Mouse (Mus musculus) brown adipose tissue, adult 24 weeks (tissue): ENCODE measurements around the gene Fras1. TPM values are rescaled to one million over a fixed set of nuclear protein-coding genes. Genes with fewer than 3 reads are reported as not detected.

Source experiments
- H3K27ac ChIP-seq: fragments of 200-500 bp; replicated peaks from 2 replicates; pipeline ENCODE4 v1.5.1; 2012; ENCODE audit warnings: low read depth, mild to moderate bottlenecking, low read length
- H3K4me1 ChIP-seq: fragments of 200-500 bp; 2 replicates; pipeline ENCODE4 v1.6.1; 2012; ENCODE audit warnings: low read length, mixed read lengths; ENCODE audit not compliant: control insufficient read depth, insufficient read depth, insufficient read length
- H3K4me3 ChIP-seq: fragments of 200-500 bp; 2 replicates; pipeline ENCODE4 v1.5.1; 2012; ENCODE audit warnings: low read depth, mild to moderate bottlenecking, low read length, moderate library complexity; ENCODE audit not compliant: insufficient read depth
- polyA plus RNA-seq: library from polyadenylated mRNA; stranded (reverse); fragments of >200 nt; gene quantifications from 2 replicates; pipeline ENCODE4 v1.2.4, GENCODE M21; 2012; ENCODE audit not compliant: missing spikeins, insufficient read depth, insufficient read length

The Fras1 gene
- polyA plus RNA-seq, 1 experiment, result 0.08 TPM

- Histone ChIP-seq H3K4me1 (no peaks in the 10 kb centered on the region), H3K27ac (no peak overlapping the region), H3K4me3 (no peak overlapping the region)
These were observed 14.6 kb downstream of the Fras1 start for GRCm38 (mm10) chr5:96388306-96388705.

DNA sequence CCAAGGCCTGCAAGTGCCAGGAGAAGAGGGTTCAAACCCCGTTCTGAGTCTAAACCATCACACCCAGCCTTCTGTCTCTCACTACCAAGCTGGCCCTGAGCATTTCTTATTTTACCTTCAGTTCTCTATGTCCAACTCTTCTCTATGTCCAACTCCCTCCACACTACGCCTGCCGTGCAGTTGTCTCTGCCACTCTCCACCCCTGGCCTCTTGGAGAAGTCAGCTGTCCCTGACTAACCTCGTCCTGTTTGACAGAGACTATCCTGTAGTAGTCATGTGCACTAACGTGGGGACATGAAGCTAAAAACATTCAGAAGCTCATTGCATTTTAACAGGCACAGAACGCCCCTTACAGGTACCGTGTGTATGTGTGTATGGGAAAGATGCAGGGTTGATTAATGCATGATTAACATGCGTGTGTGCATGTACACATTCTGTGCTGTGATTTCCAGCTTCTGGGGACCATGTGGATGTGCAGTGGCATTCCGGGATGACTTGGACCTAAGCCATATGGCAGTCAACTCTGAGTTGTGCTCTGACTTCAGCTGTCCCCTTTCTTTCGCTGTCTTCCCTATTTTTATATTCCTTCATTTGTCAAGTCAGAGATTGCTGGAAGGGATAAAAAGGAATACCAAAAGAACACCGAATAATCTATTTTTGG lies 16.3 kb downstream of the Fras1 start:
- Histone ChIP-seq H3K4me1 (no peaks in the 10 kb centered on the region), H3K27ac (no peak overlapping the region), H3K4me3 (no peak overlapping the region)

- H3K4me3 ChIP-seq, result no peak overlapping the region
- H3K4me1 ChIP-seq, result no peaks in the 10 kb centered on the region
- H3K27ac ChIP-seq, result no peak overlapping the region
These were observed 17.3 kb downstream of the Fras1 start for GRCm38 (mm10) chr5:96391086-96391485.

DNA sequence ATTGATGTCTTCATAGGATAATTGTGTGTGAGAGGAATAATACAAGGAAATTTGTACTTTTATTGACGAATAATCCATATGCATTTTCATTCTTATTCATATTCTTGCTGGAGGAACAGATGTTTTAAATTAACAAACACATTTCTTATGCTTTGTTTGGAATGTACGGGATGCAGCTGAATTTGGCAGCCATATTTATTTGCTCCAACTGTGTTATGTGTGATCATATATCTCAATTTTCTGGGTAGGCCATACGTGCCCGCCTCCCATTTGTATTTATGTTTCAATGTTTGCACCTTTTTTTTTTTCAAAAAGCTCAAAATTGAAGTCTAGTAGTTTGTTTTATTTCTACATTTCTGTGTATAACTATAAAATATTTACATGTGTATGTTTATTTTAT lies 21.2 kb downstream of the Fras1 start:
- Histone ChIP-seq H3K4me1 (no peaks in the 10 kb centered on the region), H3K4me3 (no peak overlapping the region), H3K27ac (no peak overlapping the region)

DNA sequence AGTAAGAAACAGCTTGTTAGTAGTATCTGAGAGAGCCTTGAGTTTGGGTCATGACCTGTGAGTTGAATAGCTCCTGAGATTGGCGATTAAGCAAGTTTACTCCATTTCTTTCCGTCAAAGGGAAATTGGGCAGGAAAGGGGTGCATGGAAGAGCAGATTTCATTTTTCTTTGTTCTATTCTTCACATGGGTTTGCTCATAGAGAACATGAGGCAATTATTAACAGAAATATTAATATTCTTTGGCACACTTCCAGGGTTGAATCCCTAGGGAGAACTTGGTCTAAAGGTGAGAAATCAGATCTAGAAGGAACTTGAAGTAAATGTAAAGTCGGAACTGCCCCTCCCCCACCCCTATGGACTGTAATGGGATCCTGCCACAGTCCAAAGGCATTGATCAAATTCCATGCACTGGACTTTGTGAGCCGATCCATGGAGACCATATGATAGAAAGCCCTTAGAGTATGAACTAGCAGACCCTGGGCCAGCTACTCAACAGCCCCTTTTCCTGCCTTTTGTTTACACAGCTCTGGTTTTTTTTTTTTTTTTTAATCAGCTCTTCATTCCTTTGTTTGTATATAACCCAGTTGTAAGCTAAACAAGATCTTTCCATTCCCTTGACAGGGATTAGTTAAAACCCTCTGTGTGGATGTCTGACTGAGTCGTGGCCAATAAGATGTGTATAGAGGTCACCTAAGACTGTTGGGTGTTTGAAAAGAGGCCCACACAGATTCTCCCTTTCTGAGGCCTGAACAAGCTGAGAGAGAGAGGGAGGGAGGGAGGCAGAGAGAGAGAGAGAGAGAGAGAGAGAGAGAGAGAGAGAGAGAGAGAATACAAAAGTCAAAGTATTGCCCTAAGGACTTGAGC lies 22.3 kb downstream of the Fras1 start:
- no peak overlapping the region for H3K27ac ChIP-seq
- H3K4me3 ChIP-seq, result no peak overlapping the region
- no peaks in the 10 kb centered on the region for H3K4me1 ChIP-seq

DNA sequence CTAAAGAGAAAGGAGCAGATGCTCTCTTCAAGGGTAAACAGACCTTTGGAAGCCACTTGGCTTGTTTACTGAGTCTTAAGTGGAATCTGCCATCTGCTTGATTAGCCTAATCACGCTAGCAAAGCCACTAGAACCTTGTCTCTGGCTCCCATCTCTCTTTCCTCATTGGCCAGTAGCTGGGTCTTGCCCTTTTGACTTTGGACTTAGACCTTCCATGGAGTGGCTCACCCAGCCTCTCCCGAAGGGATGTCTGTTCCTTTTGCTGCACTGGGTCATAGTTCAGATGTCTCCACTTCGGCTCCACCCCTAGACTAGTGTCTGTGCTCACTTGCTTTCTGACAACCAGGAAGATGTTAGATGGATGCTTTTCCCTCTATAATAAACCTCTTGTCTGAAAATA lies 28.8 kb downstream of the Fras1 start:
- 0 out of 2 replicates have a peak overlapping the region, but pooled peaks have one; percentile 16 for H3K27ac ChIP-seq
- H3K4me3 ChIP-seq, result no peak overlapping the region
- H3K4me1 ChIP-seq, result no peaks in the 10 kb centered on the region

DNA sequence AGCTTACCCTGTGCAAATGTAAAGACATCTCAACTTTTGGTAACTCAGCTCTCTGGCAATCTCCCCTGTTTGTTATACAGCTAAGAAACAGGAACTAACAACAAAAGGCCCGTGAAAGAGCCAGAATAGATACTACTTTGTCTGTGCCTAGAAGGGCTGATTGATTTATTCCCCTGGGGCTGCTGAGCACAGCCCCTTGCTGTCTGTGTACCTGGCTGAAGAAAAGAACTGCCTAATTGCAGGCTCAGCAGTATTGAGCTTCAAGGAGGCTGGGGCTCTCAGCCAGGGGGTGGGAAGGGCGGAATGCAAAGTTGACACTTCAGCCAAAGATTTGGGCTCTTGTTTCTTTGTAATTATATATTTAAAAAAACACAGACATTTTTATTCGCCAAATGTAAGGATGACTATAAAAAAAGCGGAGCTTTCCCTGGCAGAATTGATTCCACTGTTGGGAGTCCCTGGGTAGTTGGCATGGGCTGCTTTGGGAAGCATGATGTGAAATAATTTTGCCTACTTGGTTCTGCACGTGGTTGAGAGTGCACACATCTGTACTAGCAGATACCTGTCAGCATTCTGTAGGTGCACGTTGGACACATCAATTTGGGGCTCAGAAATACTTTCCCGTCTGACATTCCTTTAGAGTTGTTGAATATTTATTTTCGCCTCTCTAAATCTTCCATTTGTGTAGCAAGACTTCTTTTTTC lies 31.5 kb downstream of the Fras1 start:
- no peak overlapping the region for H3K4me3 ChIP-seq
- no peak overlapping the region for H3K27ac ChIP-seq
- H3K4me1 ChIP-seq, result no peaks in the 10 kb centered on the region

DNA sequence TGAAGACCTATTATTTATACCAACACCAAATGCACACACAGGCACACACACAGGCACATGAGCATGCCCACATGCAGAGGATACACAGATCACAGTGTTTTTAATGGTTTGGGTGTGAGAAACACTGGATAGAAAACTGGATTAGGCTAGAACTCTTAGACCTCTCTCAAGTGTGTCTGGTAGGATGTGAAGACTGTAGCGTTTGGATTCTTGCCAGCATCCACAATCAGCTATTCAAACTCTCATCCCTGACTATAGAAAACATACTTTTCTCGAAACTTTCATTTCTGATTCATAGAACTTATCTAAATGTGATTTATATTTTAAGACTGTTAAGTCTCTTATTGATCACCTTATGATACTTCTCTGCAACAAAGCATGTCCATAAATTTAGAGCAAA lies 34.5 kb downstream of the Fras1 start:
- no peak overlapping the region for H3K27ac ChIP-seq
- no peaks in the 10 kb centered on the region for H3K4me1 ChIP-seq

DNA sequence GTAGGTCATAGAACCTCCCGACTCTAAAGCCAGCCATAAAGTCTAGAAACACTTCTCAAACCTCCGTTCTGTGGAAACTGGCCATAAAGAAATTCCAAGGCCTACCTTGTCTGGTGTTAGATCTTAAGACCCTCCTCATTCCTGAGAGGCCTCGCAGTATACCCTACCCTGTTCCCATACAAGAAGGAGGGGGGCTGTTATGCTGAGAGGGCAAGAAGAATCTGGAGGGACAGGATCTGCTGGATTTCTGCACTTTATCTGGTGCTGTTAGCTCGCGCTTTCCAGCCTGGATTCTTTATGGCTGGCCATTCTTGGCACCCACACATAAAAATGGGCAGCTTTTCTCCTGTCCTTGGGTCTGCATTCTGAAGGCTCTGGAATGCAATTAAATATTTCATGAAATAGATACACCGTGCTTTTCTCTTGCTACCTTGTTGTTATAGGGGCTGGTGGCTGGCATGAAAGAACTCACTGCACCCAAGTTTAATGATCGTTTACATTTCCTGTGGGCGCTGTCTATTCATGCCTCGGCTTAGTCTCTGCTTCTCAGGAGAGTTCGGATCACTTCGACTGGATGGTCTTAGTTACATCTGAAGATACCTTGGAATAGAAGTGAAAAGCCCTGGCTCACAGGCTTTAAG lies 39.1 kb downstream of the Fras1 start:
- Histone ChIP-seq H3K4me3 (no peak overlapping the region), H3K4me1 (no peaks in the 10 kb centered on the region), H3K27ac (no peak overlapping the region)

More for the DNA sequence above, 34.5 kb downstream of the Fras1 start:
- H3K4me3 ChIP-seq, result no peak overlapping the region

- no peak overlapping the region for H3K27ac ChIP-seq
- no peak overlapping the region for H3K4me3 ChIP-seq
- H3K4me1 ChIP-seq, result no peaks in the 10 kb centered on the region
These were observed 43.4 kb downstream of the Fras1 start for GRCm38 (mm10) chr5:96417121-96417520.

DNA sequence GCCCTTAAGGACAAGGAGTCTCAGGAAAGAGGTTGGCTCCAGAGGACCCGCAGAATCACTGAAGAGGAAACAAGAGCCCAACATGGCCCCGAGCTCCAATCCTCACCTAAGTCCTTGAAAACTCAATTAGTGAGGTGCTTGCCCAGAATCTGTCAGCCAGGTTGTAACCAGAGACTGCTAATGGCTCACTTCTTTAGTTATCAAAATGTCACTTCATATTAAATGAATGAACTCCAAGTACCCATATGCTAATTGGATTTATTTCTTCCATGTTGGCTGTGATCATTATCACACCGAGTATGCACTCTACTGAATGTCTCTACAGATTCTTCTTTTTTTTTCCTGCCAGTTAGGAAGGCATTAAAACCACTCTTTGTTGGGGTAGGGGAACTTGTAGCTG lies 47.8 kb downstream of the Fras1 start:
- Histone ChIP-seq H3K4me1 (no peaks in the 10 kb centered on the region), H3K4me3 (no peak overlapping the region), H3K27ac (no peak overlapping the region)

DNA sequence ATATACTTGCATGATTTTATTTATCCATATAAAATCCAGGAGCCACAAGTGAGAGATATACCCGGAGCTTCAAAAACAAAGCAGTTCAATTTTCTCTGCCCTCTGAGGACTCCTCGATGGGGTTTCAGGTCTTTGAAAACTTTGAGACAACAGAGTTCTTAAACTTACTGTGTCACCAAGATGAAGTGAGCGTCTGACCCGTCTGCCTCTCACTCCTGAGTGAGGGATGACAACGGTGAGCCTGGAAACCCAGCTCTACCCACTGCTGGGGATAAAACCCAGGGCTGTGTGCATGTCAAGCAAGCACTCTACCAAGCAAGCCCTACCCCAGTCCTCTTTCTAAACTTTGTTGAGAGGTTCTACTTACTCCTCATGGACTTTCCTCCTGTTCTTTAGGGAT lies 49.0 kb downstream of the Fras1 start:
- no peaks in the 10 kb centered on the region for H3K4me1 ChIP-seq
- H3K27ac ChIP-seq, result no peak overlapping the region
- H3K4me3 ChIP-seq, result no peak overlapping the region

DNA sequence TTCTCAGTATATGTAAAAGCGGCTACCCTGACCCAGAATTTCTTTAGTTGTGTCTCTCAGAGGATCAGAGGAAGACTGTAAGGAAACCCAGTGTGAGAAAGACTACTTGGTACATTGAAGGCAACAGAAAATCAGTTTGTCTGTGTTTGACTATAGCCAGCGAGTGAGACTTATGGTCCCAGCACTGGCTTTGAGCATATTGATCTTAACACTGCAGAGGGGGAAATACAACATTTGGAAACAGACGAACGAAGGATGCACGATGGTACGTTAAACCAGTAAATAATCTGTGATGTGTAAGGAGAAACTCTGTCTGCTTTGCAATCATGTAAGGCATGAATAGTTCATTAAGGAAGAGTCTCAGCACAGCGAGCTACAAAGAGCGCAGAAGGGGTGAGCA lies 51.6 kb downstream of the Fras1 start:
- no peak overlapping the region for H3K27ac ChIP-seq
- no peak overlapping the region for H3K4me3 ChIP-seq
- no peaks in the 10 kb centered on the region for H3K4me1 ChIP-seq

DNA sequence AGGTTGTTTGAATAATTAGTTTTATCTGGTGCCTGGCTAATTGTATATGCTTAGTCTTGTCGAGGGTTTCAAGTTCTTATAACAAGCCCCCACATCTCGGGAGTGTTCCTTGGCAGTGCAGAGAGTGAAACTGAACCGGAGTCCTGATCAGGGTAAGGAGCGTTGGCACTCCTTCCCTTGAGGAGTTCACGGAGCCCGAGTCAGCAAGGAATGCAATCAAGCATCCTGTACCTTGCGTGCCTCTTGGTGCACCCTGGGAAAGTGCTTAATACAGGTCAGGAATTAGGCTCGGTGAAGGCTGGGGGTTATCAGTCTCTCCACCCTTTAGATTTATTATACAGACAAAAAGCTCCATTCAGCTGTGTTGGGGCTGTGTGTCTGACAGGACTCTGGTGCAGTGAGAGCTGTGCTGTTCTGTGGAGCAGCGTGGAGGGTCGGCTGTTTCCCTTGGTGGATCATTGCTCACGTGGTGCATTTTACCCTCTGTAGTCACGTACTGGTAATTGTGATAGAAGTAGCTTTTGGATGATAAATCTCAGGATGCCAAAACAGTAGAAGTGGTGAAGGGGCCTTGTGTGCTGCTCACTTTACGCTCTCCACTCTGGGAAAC lies 55.9 kb downstream of the Fras1 start:
- no peak overlapping the region for H3K27ac ChIP-seq
- no peaks in the 10 kb centered on the region for H3K4me1 ChIP-seq
- H3K4me3 ChIP-seq, result no peak overlapping the region

DNA sequence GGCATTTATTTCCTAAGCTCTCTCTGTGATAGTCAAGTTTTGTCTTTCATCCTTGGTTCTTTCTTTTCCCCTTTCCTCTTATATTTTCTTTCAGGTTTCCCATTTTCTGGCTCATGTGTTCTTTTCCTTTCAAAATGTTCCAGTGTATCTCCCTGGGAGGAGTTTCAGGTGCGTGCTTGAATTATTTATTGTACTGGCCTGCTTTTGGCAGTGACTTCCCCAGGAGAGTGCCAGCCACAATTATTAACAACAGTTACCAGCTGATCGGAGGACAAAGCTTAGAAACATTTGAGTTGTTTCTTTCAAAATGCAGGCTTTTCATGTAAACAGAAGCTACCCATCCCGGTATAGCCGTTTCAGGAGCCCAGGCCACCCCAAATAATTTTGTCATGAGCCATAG lies 64.1 kb downstream of the Fras1 start:
- H3K4me3 ChIP-seq, result no peak overlapping the region
- H3K27ac ChIP-seq, result no peak overlapping the region
- H3K4me1 ChIP-seq, result 0 out of 2 replicates have a peak, but pooled peaks cover 2% of the 10 kb centered on the region
